Mouse (Mus musculus) lung, embryonic 15.5 days (tissue): ENCODE data around the gene Strn. TPM values are rescaled to one million over a fixed set of nuclear protein-coding genes. Genes with fewer than 3 reads are reported as not detected.
"Not testable (repeated sequence)": the region's sequence is repeated elsewhere in the genome, so short reads cannot be mapped to it uniquely, and the experiment has no call there.

Experiments
- ATAC-seq: fragments of 200-750 bp; cut with Nextera tagmentation; 2 replicates; pipeline ENCODE4 v1.8.0; 2017; ENCODE audit warnings: moderate number of reproducible peaks, borderline replicate concordance; ENCODE audit not compliant: low FRiP score, low TSS enrichment; ENCODE audit errors: extremely low read depth
- H3K27ac ChIP-seq: fragments of 300-500 bp; sonication (generic); 2 replicates; pipeline ENCODE4 v1.5.1; 2015; ENCODE audit warnings: moderate library complexity, mild to moderate bottlenecking, inconsistent platforms
- H3K27me3 ChIP-seq: fragments of 300-500 bp; sonication (generic); 2 replicates; pipeline ENCODE4 v1.6.1; 2015; ENCODE audit warnings: inconsistent platforms
- H3K36me3 ChIP-seq: fragments of 300-500 bp; sonication (generic); 2 replicates; pipeline ENCODE4 v1.6.1; 2015; ENCODE audit warnings: inconsistent platforms
- H3K4me1 ChIP-seq: fragments of 300-500 bp; sonication (generic); 2 replicates; pipeline ENCODE4 v1.6.1; 2015; ENCODE audit warnings: inconsistent platforms
- H3K4me2 ChIP-seq: fragments of 300-500 bp; sonication (generic); 2 replicates; pipeline ENCODE4 v1.6.1; 2015; ENCODE audit warnings: inconsistent platforms, mild to moderate bottlenecking, moderate library complexity
- H3K4me3 ChIP-seq: fragments of 300-500 bp; sonication (generic); 2 replicates; pipeline ENCODE4 v1.5.1; 2015; ENCODE audit warnings: mild to moderate bottlenecking, inconsistent platforms
- H3K9ac ChIP-seq: fragments of 300-500 bp; sonication (generic); 2 replicates; pipeline ENCODE4 v1.6.1; 2015; ENCODE audit warnings: inconsistent platforms
- H3K9me3 ChIP-seq: fragments of 300-500 bp; sonication (generic); 2 replicates; pipeline ENCODE4 v1.6.1; 2016; ENCODE audit warnings: inconsistent platforms
- WGBS: fragments of 180-500 bp; shearing (Covaris S2); methylation state at CpG from one replicate; pipeline ENCODE4 v1.1.7; 2015; 5-methylcytosine and 5-hydroxymethylcytosine counted together
- polyA plus RNA-seq: library from polyadenylated mRNA; unstranded; fragments of >200 nt; fragmentation: Nextera tagmentation; extraction: Ambion mirVana; gene quantifications from 2 replicates; pipeline ENCODE4 v1.2.1, GENCODE M21; 2015

Gene Strn
- polyA plus RNA-seq, 1 experiment from 2014 or later, result 4.9 TPM

DNA sequence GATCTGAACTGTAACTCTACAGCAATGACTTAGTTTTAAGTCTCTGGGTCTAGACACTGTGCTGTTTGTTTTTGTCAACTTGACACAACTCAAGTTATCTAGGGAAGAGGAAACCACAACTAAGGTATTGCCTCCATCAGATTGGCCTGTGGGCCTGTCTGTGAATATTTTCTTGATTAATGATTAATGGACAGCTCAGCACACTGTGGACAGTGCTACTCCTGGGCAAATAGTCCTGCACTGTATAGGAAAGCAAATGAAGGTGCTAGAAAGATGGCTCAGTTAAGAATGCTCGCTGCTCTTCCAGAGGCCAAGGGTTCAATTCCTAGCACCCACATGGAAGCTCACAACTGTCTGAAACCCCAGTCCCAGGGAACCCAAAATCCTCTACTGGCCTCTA is 38.0 kb downstream of the Strn start:
- Histone ChIP-seq H3K36me3 (0 out of 2 replicates have a peak, but pooled peaks cover 3% of the 10 kb centered on the region), H3K9me3 (no peaks in the 10 kb centered on the region), H3K27ac (no peak overlapping the region), H3K4me3 (no peak overlapping the region), H3K9ac (no peak overlapping the region), H3K4me1 (no peaks in the 10 kb centered on the region), H3K4me2 (no peak overlapping the region), H3K27me3 (no peaks in the 10 kb centered on the region)
- no peak for ATAC-seq
- 70% methylated on average over 1 of the region's 1 CpGs for WGBS

DNA sequence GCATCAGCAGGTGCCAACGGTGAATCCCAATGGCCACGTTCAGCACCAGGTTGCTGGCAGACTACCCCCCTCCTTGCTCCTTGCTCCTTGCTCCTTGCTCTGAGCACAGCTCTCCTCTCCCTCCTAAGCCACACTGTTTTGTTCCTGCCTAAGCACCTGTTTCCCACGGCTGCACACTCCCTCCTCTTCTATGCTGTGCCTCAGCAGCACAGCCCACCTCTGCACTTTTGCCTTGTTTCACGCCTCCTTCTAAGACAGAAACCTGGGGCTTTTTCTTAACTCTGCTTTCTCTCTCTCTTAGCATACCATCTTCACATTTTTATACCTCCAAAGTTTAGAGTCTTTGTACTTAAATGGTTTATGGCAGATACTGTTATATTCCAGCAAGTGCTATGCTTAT is 39.5 kb downstream of the Strn start:
- H3K27ac ChIP-seq, result no peak overlapping the region
- ATAC-seq, result no peak
- no peaks in the 10 kb centered on the region for H3K4me1 ChIP-seq
- H3K36me3 ChIP-seq, result 0 out of 2 replicates have a peak, but pooled peaks cover 3% of the 10 kb centered on the region
- no peaks in the 10 kb centered on the region for H3K9me3 ChIP-seq
- WGBS, result 95% methylated on average over 4 of the region's 4 CpGs
- no peaks in the 10 kb centered on the region for H3K27me3 ChIP-seq
- H3K9ac ChIP-seq, result no peak overlapping the region
- H3K4me2 ChIP-seq, result no peak overlapping the region
- H3K4me3 ChIP-seq, result no peak overlapping the region

DNA sequence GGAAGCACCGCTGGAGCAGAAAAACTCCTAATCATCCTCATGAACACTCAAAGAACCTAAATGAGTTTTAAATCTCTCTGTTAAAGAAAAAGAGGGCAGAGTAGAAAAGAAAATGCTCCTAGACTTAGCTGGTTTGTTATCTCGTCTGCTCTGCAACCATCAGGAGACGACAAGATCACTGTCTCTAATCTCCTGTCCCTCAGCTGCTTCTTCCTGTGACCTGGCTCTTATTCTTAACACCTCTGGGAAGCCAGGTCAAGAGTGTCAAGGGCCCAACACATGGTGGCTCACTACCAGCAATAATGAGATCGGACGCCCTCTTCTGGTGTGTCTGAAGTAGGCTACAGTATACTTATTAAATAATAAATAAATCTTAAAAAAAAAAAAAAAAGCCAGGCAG is 40.1 kb downstream of the Strn start:
- H3K4me1 ChIP-seq, result no peaks in the 10 kb centered on the region
- H3K9ac ChIP-seq, result no peak overlapping the region
- H3K36me3 ChIP-seq, result 0 out of 2 replicates have a peak, but pooled peaks cover 3% of the 10 kb centered on the region
- H3K27me3 ChIP-seq, result no peaks in the 10 kb centered on the region
- H3K4me2 ChIP-seq, result no peak overlapping the region
- ATAC-seq, result no peak
- no peak overlapping the region for H3K4me3 ChIP-seq
- H3K27ac ChIP-seq, result no peak overlapping the region
- H3K9me3 ChIP-seq, result no peaks in the 10 kb centered on the region
- WGBS, result 72% methylated on average over 5 of the region's 5 CpGs

DNA sequence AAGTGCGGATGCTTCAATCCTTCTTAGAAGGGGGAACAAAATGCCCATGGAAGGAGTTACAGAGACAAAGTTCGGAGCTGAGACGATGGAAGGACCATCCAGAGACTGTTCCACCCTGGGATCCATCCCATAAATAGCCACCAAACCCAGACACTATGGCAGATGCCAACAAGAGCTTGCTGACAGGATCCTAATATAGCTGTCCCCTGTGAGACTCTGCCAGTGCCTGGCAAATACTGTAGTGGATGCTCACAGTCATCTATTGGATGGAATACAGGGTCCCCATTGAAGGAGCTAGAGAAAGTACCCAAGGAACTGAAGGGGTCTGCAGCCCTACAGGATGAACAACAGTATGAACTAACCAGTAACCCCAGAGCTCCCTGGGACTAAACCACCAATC is 47.8 kb downstream of the Strn start:
- H3K27me3 ChIP-seq, H3K9ac ChIP-seq, H3K4me2 ChIP-seq, H3K9me3 ChIP-seq, H3K27ac ChIP-seq, ATAC-seq, H3K4me3 ChIP-seq, H3K4me1 ChIP-seq: not testable (repeated sequence)
- 95% methylated on average over 3 of the region's 3 CpGs for WGBS
- peaks cover 20% of the 10 kb centered on the region for H3K36me3 ChIP-seq

DNA sequence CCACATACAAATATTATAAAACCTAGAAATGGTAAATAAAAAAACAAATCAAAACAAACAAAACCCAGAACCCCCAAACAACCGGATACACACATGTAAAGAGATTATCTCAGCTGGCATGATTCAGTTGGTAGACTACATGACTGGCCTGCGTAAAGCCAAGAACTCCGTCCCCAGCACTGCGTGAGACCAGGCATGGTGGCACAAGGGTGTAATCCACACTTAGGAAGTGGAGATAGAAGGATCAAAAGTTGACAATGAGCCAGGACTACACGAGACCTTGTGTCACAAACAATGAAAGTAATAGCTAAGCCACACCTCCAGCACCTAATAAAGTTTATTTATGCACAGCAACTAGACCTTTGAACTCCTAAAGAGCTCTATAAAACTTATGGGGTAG is 49.0 kb downstream of the Strn start:
- no peak overlapping the region for H3K27ac ChIP-seq
- H3K9me3 ChIP-seq, result 0 out of 2 replicates have a peak, but pooled peaks cover 4% of the 10 kb centered on the region
- H3K9ac ChIP-seq, result no peak overlapping the region
- H3K4me3 ChIP-seq, result no peak overlapping the region
- WGBS, result 69% methylated on average over 5 of the region's 5 CpGs
- peaks cover 20% of the 10 kb centered on the region for H3K36me3 ChIP-seq
- ATAC-seq, result no peak
- H3K4me2 ChIP-seq, result no peak overlapping the region
- H3K4me1 ChIP-seq, result no peaks in the 10 kb centered on the region
- H3K27me3 ChIP-seq, result no peaks in the 10 kb centered on the region

DNA sequence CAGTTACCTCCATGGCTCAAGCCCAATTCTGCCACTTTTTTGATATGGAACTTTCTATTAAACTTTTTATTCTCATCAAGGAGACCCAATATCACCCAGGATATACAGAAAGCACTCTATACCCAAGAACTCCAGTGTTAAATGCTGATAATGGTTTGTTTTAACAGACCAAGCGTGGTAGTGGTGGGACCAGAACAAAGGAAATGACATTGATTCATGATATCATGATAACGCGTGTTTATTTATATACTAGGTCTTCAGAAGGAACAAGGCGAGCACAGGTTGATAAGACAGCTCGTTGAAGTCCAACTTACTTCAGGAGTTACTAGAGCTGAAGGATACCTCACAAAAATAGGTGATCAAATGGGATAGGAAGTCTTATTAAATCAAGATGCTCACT is 52.0 kb downstream of the Strn start:
- no peaks in the 10 kb centered on the region for H3K9me3 ChIP-seq
- no peak overlapping the region for H3K4me3 ChIP-seq
- H3K36me3 ChIP-seq, result 0 out of 2 replicates have a peak, but pooled peaks cover 4% of the 10 kb centered on the region
- H3K4me2 ChIP-seq, result no peak overlapping the region
- H3K9ac ChIP-seq, result no peak overlapping the region
- no peak for ATAC-seq
- no peaks in the 10 kb centered on the region for H3K27me3 ChIP-seq
- H3K27ac ChIP-seq, result no peak overlapping the region
- no peaks in the 10 kb centered on the region for H3K4me1 ChIP-seq
- WGBS, result 35% methylated on average over 5 of the region's 5 CpGs

DNA sequence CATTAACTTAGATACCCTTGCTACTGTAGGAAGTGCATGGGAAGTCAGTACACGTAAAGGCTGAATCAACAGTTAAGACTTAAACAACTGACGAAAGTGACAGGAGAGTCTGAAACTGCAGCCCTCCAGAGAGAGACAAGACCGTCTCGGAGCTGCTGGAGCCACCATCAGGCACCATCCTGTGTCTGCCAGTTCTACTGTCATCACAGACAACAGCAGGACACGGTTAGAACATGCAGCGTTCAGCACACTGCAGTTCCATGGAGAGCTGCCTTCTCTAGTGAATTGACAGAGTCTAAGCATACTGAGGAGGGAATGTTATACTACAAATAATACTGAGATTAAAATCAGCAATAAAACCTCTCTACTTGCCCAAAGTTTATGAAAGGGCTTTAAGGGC is 54.6 kb downstream of the Strn start:
- Histone ChIP-seq H3K4me2 (no peak overlapping the region), H3K27ac (no peak overlapping the region), H3K27me3 (no peaks in the 10 kb centered on the region), H3K9me3 (no peaks in the 10 kb centered on the region), H3K4me1 (no peaks in the 10 kb centered on the region), H3K4me3 (no peak overlapping the region), H3K36me3 (0 out of 2 replicates have a peak, but pooled peaks cover 4% of the 10 kb centered on the region), H3K9ac (no peak overlapping the region)
- 52% methylated on average over 6 of the region's 6 CpGs for WGBS
- no peak for ATAC-seq

DNA sequence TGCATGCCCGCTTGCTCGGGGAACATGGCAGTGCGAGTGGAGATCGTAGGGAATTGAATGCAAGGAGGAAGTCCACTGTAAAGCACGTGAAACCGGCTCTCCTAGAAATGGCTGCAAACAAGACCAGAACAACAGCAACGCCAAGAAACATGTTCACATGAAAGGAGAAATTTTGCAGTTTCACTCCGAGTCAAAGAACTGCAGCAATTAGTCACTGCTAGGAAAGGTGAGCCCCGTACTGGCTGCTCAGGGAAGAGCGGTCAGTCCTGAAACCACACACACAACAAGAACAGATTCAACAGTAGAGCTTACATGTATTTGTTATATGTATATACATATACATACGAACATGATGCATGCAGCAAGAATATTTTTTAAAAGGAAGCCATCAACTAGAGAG is 57.5 kb downstream of the Strn start:
- Histone ChIP-seq H3K4me3 (no peak overlapping the region), H3K36me3 (peaks cover 4% of the 10 kb centered on the region; the same call in 1 of the 2 replicates), H3K27me3 (no peaks in the 10 kb centered on the region), H3K9me3 (no peaks in the 10 kb centered on the region), H3K4me1 (no peaks in the 10 kb centered on the region), H3K27ac (no peak overlapping the region), H3K4me2 (no peak overlapping the region), H3K9ac (no peak overlapping the region)
- no peak for ATAC-seq
- 78% methylated on average over 11 of the region's 11 CpGs for WGBS

DNA sequence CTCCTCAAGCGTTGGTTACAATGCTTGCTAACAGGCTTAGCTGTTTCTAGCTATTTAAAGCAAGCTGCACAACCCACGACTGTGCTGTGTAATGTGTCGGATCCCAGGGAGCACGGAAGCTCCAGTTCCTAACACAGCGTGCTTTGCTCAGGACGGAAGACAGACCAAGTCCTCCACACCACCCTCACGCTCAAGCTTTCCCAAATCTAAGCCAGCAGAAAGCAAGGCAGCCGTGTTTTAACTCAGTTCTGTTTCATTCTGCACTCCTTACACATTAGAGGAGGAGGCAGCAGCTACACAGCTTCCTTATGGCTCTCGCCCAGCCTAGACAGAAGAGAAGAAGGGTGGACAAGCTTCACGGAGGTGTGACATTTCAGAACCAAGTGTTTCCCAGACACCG is 60.2 kb downstream of the Strn start:
- Histone ChIP-seq H3K36me3 (peaks cover 4% of the 10 kb centered on the region; the same call in 1 of the 2 replicates), H3K9ac (no peak overlapping the region)

DNA sequence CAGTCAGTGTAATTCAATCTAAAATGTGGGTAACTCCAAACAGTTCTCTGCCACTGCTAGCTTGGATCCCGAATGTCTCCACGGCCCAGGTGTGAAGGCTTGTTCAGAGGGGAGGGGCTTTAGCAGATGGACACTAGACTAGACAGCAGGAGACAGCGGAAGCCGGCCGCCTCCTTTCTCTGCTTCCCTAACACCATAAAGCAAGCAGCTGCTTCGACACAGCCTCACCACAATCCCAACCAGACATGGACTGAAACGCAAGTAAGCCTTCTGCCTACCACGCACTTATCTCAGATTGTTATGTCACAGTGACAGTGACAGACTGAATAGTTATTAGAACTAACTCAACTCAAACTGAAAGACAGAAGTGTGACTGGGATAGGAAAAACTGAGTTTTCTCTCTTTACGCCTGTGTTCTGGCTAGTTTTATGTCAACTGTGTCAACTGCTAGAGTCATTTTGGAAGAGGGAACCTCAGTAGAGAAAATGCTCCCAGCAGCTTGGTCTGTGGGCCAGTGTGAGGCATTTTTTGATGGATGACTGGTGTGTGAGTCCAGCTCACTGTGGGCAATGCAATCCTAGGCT is 71.9 kb downstream of the Strn start:
- Histone ChIP-seq H3K27me3 (no peaks in the 10 kb centered on the region), H3K4me2 (no peak overlapping the region), H3K4me3 (no peak overlapping the region), H3K4me1 (no peaks in the 10 kb centered on the region), H3K9me3 (0 out of 2 replicates have a peak, but pooled peaks cover under 1% of the 10 kb centered on the region), H3K36me3 (peaks cover 38% of the 10 kb centered on the region), H3K9ac (no peak overlapping the region), H3K27ac (no peak overlapping the region)
- 81% methylated on average over 9 of the region's 9 CpGs for WGBS
- no peak for ATAC-seq

More for the DNA sequence above, 60.2 kb downstream of the Strn start:
- 79% methylated on average over 11 of the region's 11 CpGs for WGBS
- Histone ChIP-seq H3K4me1 (no peaks in the 10 kb centered on the region), H3K9me3 (no peaks in the 10 kb centered on the region), H3K27ac (no peak overlapping the region), H3K27me3 (no peaks in the 10 kb centered on the region), H3K4me3 (no peak overlapping the region), H3K4me2 (no peak overlapping the region)
- ATAC-seq, result no peak

DNA sequence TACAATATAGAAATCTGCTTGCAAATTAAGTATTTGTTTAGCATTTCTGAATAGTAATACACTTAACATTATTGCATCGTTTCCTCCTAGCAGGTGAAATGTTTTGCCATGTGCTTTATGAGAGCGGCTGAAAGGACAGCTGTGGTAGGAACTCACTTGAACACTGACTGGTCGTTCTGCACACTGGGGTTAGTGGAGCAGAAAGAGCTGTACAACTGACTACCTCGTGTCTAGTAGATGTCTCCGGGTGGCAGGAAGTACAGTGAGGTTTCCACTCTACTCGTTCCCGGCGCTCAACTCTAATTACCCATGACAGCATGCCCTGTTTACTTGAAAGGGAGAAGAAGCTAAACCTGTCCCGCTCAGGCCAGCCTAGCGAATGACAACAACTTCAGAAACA is 82.2 kb downstream of the Strn start:
- Histone ChIP-seq H3K9me3 (no peaks in the 10 kb centered on the region), H3K27me3 (no peaks in the 10 kb centered on the region), H3K4me1 (no peaks in the 10 kb centered on the region), H3K9ac (no peak overlapping the region), H3K36me3 (peaks cover 40% of the 10 kb centered on the region), H3K4me3 (no peak overlapping the region), H3K27ac (no peak overlapping the region), H3K4me2 (no peak overlapping the region)
- ATAC-seq, result no peak
- 88% methylated on average over 10 of the region's 10 CpGs for WGBS

DNA sequence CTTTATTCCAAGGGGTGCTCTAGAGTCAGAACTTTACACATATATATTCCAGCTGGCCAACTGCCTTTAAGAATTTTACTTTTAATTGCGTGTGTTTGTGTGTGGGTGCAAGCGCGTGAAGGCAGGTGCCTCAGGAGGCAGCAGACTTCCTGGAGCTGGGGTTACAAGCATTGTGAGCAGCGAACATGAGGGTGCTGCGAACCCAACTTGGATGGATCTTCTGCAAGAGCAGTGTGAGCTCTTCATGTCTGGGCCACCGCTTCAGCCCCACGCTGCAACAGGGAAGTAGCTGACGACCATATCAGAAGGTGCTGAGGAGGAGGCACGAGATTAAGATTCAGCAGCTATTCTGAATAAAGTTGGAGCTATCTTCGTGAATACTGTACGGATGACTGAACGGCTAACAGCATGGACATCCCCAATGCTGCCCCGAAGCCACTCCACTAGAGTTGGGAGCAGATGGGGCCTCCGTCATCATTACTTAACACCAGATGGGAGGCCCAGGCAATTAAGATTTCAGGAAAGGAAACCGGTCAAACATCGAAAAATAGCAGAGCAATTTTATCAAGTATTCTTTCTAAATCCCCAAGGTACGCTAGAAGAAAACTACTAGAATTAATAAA is 93.0 kb downstream of the Strn start:
- Histone ChIP-seq H3K4me1 (peaks cover 7% of the 10 kb centered on the region), H3K36me3 (0 out of 2 replicates have a peak, but pooled peaks cover 4% of the 10 kb centered on the region), H3K9me3 (no peaks in the 10 kb centered on the region), H3K27me3 (no peaks in the 10 kb centered on the region), H3K4me3 (no peak overlapping the region), H3K4me2 (no peak overlapping the region), H3K27ac (no peak overlapping the region), H3K9ac (no peak overlapping the region)
- 90% methylated on average over 17 of the region's 17 CpGs for WGBS
- no peak for ATAC-seq
